Mouse (Mus musculus) lung, embryonic 16.5 days (tissue): Measurements from ENCODE around the gene Mettl11b. TPM values are rescaled to one million over a fixed set of nuclear protein-coding genes. Genes with fewer than 3 reads are reported as not detected.

Experiments used
- ATAC-seq: fragments of 200-750 bp; cut with Nextera tagmentation; 2 replicates; pipeline ENCODE4 v1.8.0; 2017; ENCODE audit warnings: low read depth, mild to moderate bottlenecking, moderate library complexity
- H3K27ac ChIP-seq: fragments of 300-500 bp; sonication (generic); 2 replicates; pipeline ENCODE4 v1.5.1; 2014; ENCODE audit warnings: mild to moderate bottlenecking, control low read depth, low read length
- H3K27me3 ChIP-seq: fragments of 300-500 bp; sonication (generic); 2 replicates; pipeline ENCODE4 v1.6.1; 2014; ENCODE audit warnings: low read depth, low read length, mixed read lengths; ENCODE audit not compliant: control insufficient read depth, insufficient read depth
- H3K36me3 ChIP-seq: fragments of 300-500 bp; sonication (generic); 2 replicates; pipeline ENCODE4 v1.6.1; 2014; ENCODE audit warnings: low read length; ENCODE audit not compliant: control insufficient read depth, insufficient read depth
- H3K4me1 ChIP-seq: fragments of 300-500 bp; sonication (generic); replicated peaks from 2 replicates; pipeline ENCODE4 v1.6.1; 2014; ENCODE audit warnings: low read length, mixed read lengths; ENCODE audit not compliant: control insufficient read depth, insufficient read depth
- H3K4me2 ChIP-seq: fragments of 300-500 bp; sonication (generic); 2 replicates; pipeline ENCODE4 v1.6.1; 2014; ENCODE audit warnings: low read depth, low read length, control low read depth
- H3K4me3 ChIP-seq: fragments of 300-500 bp; sonication (generic); 2 replicates; pipeline ENCODE4 v1.5.1; 2014; ENCODE audit warnings: mild to moderate bottlenecking, low read length, control low read depth
- H3K9ac ChIP-seq: fragments of 300-500 bp; sonication (generic); 2 replicates; pipeline ENCODE4 v1.6.1; 2014; ENCODE audit warnings: low read length, control low read depth
- H3K9me3 ChIP-seq: fragments of 300-500 bp; sonication (generic); 2 replicates; pipeline ENCODE4 v1.6.1; 2016; ENCODE audit warnings: low read length; ENCODE audit not compliant: control insufficient read depth
- WGBS: fragments of 180-500 bp; shearing (Covaris S2); extraction: QIAGEN DNeasy Blood & Tissue Kit; methylation state at CpG from one replicate; pipeline ENCODE4 v1.1.7; 2014; 5-methylcytosine and 5-hydroxymethylcytosine counted together
- polyA plus RNA-seq: library from polyadenylated mRNA; unstranded; fragments of >200 nt; fragmentation: Nextera tagmentation; extraction: Ambion mirVana; gene quantifications from 2 replicates; pipeline ENCODE4 v1.2.1, GENCODE M21; 2015

Gene Mettl11b
- polyA plus RNA-seq, 1 experiment from 2014 or later = 0.59 TPM

GRCm38 (mm10) chr1:163657766-163658534 lies 67.1 kb downstream of the Mettl11b start:
- Histone ChIP-seq H3K27ac (no peak overlapping the region), H3K4me1 (no peaks in the 10 kb centered on the region), H3K9me3 (no peaks in the 10 kb centered on the region), H3K9ac (no peak overlapping the region), H3K4me3 (no peak overlapping the region), H3K4me2 (no peak overlapping the region), H3K36me3 (no peaks in the 10 kb centered on the region), H3K27me3 (no peaks in the 10 kb centered on the region)
- ATAC-seq = no peak
- WGBS = 53% methylated on average over 7 of the region's 7 CpGs

- no peak overlapping the region for H3K4me3 ChIP-seq
- H3K9ac ChIP-seq = no peak overlapping the region
- no peak overlapping the region for H3K27ac ChIP-seq
- no peak overlapping the region for H3K4me2 ChIP-seq
- 20% methylated on average over 2 of the region's 2 CpGs for WGBS
- no peak for ATAC-seq
- H3K27me3 ChIP-seq = no peaks in the 10 kb centered on the region
- no peaks in the 10 kb centered on the region for H3K36me3 ChIP-seq
- H3K9me3 ChIP-seq = no peaks in the 10 kb centered on the region
- no peaks in the 10 kb centered on the region for H3K4me1 ChIP-seq
These were observed 68.0 kb downstream of the Mettl11b start for GRCm38 (mm10) chr1:163657056-163657455.

DNA sequence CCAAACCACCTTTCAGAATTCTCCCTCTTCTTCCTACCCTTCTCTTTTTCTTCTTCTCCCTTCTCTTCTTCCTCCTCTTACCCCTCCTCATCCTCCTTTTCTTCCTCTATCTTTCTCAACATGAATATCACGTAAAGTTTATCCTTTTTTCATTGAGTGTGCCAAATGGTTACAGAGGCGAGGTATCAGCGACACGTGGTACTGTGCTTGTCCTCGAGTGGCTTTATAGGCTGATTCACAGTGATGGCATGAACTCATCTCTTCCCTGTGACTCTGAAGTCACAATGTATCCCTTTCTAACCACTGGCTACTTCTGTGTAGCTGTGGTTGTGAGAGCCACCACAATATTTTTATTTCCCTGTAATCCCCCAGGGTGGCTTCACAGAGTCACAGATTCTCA lies 68.6 kb downstream of the Mettl11b start:
- Histone ChIP-seq H3K27ac (no peak overlapping the region), H3K9me3 (no peaks in the 10 kb centered on the region), H3K4me3 (no peak overlapping the region), H3K4me2 (no peak overlapping the region), H3K9ac (no peak overlapping the region), H3K27me3 (no peaks in the 10 kb centered on the region), H3K4me1 (no peaks in the 10 kb centered on the region), H3K36me3 (no peaks in the 10 kb centered on the region)
- 82% methylated on average over 5 of the region's 5 CpGs for WGBS
- no peak for ATAC-seq

Other genes starting within 250 kb of the Mettl11b start
- gene Kifap3, start 54.4 kb upstream of the Mettl11b start, polyA plus RNA-seq = 28.5 and 29.3 TPM in 2 replicates
- 14.5 and 17.1 TPM in 2 replicates for gene Scyl3, start 203.9 kb upstream of the Mettl11b start, polyA plus RNA-seq